Mouse (Mus musculus) forebrain, embryonic 13.5 days (tissue): ENCODE results near the gene Olfm2. TPM values are rescaled to one million over a fixed set of nuclear protein-coding genes. Genes with fewer than 3 reads are reported as not detected.
"Not testable (repeated sequence)": the region's sequence is repeated elsewhere in the genome, so short reads cannot be mapped to it uniquely, and the experiment has no call there.

Experiments
- ATAC-seq: fragments of 200-750 bp; cut with Nextera tagmentation; 2 replicates; pipeline ENCODE4 v1.8.0; 2017
- H3K27ac ChIP-seq: fragments of 300-500 bp; sonication (generic); 2 replicates; pipeline ENCODE4 v1.5.1; 2015; ENCODE audit warnings: inconsistent platforms, mild to moderate bottlenecking, moderate library complexity
- H3K27me3 ChIP-seq: fragments of 300-500 bp; sonication (generic); 2 replicates; pipeline ENCODE4 v1.6.1; 2015; ENCODE audit warnings: mild to moderate bottlenecking, inconsistent platforms
- H3K36me3 ChIP-seq: fragments of 300-500 bp; sonication (generic); 2 replicates; pipeline ENCODE4 v1.6.1; 2015; ENCODE audit warnings: mild to moderate bottlenecking, inconsistent platforms; ENCODE audit not compliant: poor library complexity, severe bottlenecking
- H3K4me1 ChIP-seq: fragments of 300-500 bp; sonication (generic); 2 replicates; pipeline ENCODE4 v1.6.1; 2015; ENCODE audit warnings: inconsistent platforms
- H3K4me2 ChIP-seq: fragments of 300-500 bp; sonication (generic); 2 replicates; pipeline ENCODE4 v1.6.1; 2015; ENCODE audit warnings: inconsistent platforms, mild to moderate bottlenecking, moderate library complexity
- H3K4me3 ChIP-seq: fragments of 300-500 bp; sonication (generic); 2 replicates; pipeline ENCODE4 v1.5.1; 2015; ENCODE audit warnings: mild to moderate bottlenecking, inconsistent platforms
- H3K9ac ChIP-seq: fragments of 300-500 bp; sonication (generic); 2 replicates; pipeline ENCODE4 v1.6.1; 2015; ENCODE audit warnings: mild to moderate bottlenecking, inconsistent platforms
- H3K9me3 ChIP-seq: fragments of 300-500 bp; sonication (generic); replicated peaks from 2 replicates; pipeline ENCODE4 v1.6.1; 2016; ENCODE audit warnings: inconsistent platforms
- WGBS: fragments of 180-500 bp; shearing (Covaris S2); methylation state at CpG from one replicate; pipeline ENCODE4 v1.1.7; 2015; 5-methylcytosine and 5-hydroxymethylcytosine counted together
- polyA plus RNA-seq: library from polyadenylated mRNA; unstranded; fragments of >200 nt; fragmentation: Nextera tagmentation; extraction: Ambion mirVana; gene quantifications from 2 replicates; pipeline ENCODE4 v1.2.1, GENCODE M21; 2015

The Olfm2 gene
- polyA plus RNA-seq, 1 experiment from 2014 or later: 52.6 TPM

- 0 out of 2 replicates have a peak, but pooled peaks cover 4% of the 10 kb centered on the region for H3K36me3 ChIP-seq
- peak overlapping the region; percentile 26; the same call in 1 of the 2 replicates for H3K9ac ChIP-seq
- 20% methylated on average over 11 of the region's 11 CpGs for WGBS
- no peak overlapping the region for H3K4me3 ChIP-seq
- peak overlapping the region; percentile 33; the same call in 1 of the 2 replicates for H3K4me2 ChIP-seq
- peak; percentile 89 for ATAC-seq
- peak overlapping the region; percentile 81 for H3K27ac ChIP-seq
- H3K27me3 ChIP-seq: no peaks in the 10 kb centered on the region
- peaks cover 15% of the 10 kb centered on the region for H3K4me1 ChIP-seq
- no peaks in the 10 kb centered on the region; the same call in 1 of the 2 replicates for H3K9me3 ChIP-seq
These were observed 32.6 kb downstream of the Olfm2 start for GRCm38 (mm10) chr9:20713478-20713987.

- Histone ChIP-seq H3K27me3 (no peaks in the 10 kb centered on the region), H3K36me3 (0 out of 2 replicates have a peak, but pooled peaks cover 4% of the 10 kb centered on the region), H3K9ac (peak overlapping the region; percentile 26; the same call in 1 of the 2 replicates), H3K4me1 (peaks cover 15% of the 10 kb centered on the region), H3K9me3 (no peaks in the 10 kb centered on the region; the same call in 1 of the 2 replicates), H3K4me3 (no peak overlapping the region), H3K4me2 (no peak overlapping the region), H3K27ac (peak overlapping the region; percentile 81)
- 64% methylated on average over 5 of the region's 5 CpGs for WGBS
- ATAC-seq: peak; percentile 39; the same call in 1 of the 2 replicates
These were observed 33.1 kb downstream of the Olfm2 start for GRCm38 (mm10) chr9:20712934-20713477.

- Histone ChIP-seq H3K36me3 (0 out of 2 replicates have a peak, but pooled peaks cover 4% of the 10 kb centered on the region), H3K9ac (no peak overlapping the region), H3K27ac (no peak overlapping the region), H3K4me1 (peaks cover 15% of the 10 kb centered on the region), H3K4me3 (no peak overlapping the region), H3K9me3 (no peaks in the 10 kb centered on the region; the same call in 1 of the 2 replicates), H3K27me3 (no peaks in the 10 kb centered on the region), H3K4me2 (no peak overlapping the region)
- WGBS: 89% methylated on average over 3 of the region's 3 CpGs
- ATAC-seq: no peak
These were observed 35.7 kb downstream of the Olfm2 start for GRCm38 (mm10) chr9:20710471-20710870.

- Histone ChIP-seq H3K4me3 (no peak overlapping the region), H3K9me3 (no peaks in the 10 kb centered on the region), H3K36me3 (no peaks in the 10 kb centered on the region), H3K4me2 (no peak overlapping the region), H3K27me3 (no peaks in the 10 kb centered on the region), H3K4me1 (peaks cover 15% of the 10 kb centered on the region), H3K9ac (no peak overlapping the region), H3K27ac (no peak overlapping the region)
- 53% methylated on average over 4 of the region's 4 CpGs for WGBS
- no peak for ATAC-seq
These were observed 40.2 kb downstream of the Olfm2 start for GRCm38 (mm10) chr9:20705981-20706380.

- Histone ChIP-seq H3K9me3 (no peaks in the 10 kb centered on the region), H3K27me3 (no peaks in the 10 kb centered on the region), H3K27ac (no peak overlapping the region), H3K4me2 (no peak overlapping the region), H3K4me3 (no peak overlapping the region), H3K4me1 (peaks cover 15% of the 10 kb centered on the region), H3K9ac (no peak overlapping the region), H3K36me3 (no peaks in the 10 kb centered on the region)
- ATAC-seq: no peak
These were observed 40.7 kb downstream of the Olfm2 start for GRCm38 (mm10) chr9:20705420-20705819.

GRCm38 (mm10) chr9:20703832-20704380, 42.2 kb downstream of the Olfm2 start:
- WGBS: 44% methylated on average over 8 of the region's 8 CpGs
- H3K9ac ChIP-seq: no peak overlapping the region
- ATAC-seq: peak; percentile 73
- H3K27ac ChIP-seq: peak overlapping the region; percentile 80
- peaks cover 15% of the 10 kb centered on the region for H3K4me1 ChIP-seq
- H3K9me3 ChIP-seq: no peaks in the 10 kb centered on the region
- 0 out of 2 replicates have a peak overlapping the region, but pooled peaks have one; percentile 6 for H3K4me2 ChIP-seq
- no peaks in the 10 kb centered on the region for H3K27me3 ChIP-seq
- no peak overlapping the region for H3K4me3 ChIP-seq
- 0 out of 2 replicates have a peak, but pooled peaks cover 4% of the 10 kb centered on the region for H3K36me3 ChIP-seq

- Histone ChIP-seq H3K27ac (peak overlapping the region; percentile 67), H3K9me3 (no peaks in the 10 kb centered on the region), H3K9ac (no peak overlapping the region), H3K27me3 (peaks cover 12% of the 10 kb centered on the region), H3K36me3 (0 out of 2 replicates have a peak, but pooled peaks cover 4% of the 10 kb centered on the region), H3K4me2 (no peak overlapping the region), H3K4me3 (no peak overlapping the region), H3K4me1 (peaks cover 36% of the 10 kb centered on the region)
- ATAC-seq: peak; percentile 59
- WGBS: 4% methylated on average over 8 of the region's 8 CpGs
These were observed 48.7 kb downstream of the Olfm2 start for GRCm38 (mm10) chr9:20697466-20697865.

GRCm38 (mm10) chr9:20696107-20696712, 49.9 kb downstream of the Olfm2 start:
- H3K4me3 ChIP-seq: no peak overlapping the region
- peak; percentile 56 for ATAC-seq
- H3K4me2 ChIP-seq: no peak overlapping the region
- peaks cover 36% of the 10 kb centered on the region for H3K4me1 ChIP-seq
- 40% methylated on average over 5 of the region's 5 CpGs for WGBS
- H3K9ac ChIP-seq: no peak overlapping the region
- H3K36me3 ChIP-seq: 0 out of 2 replicates have a peak, but pooled peaks cover 4% of the 10 kb centered on the region
- peaks cover 12% of the 10 kb centered on the region for H3K27me3 ChIP-seq
- H3K27ac ChIP-seq: peak overlapping the region; percentile 59
- H3K9me3 ChIP-seq: no peaks in the 10 kb centered on the region

GRCm38 (mm10) chr9:20694721-20695235, 51.4 kb downstream of the Olfm2 start:
- no peak for ATAC-seq
- H3K36me3 ChIP-seq: 0 out of 2 replicates have a peak, but pooled peaks cover 2% of the 10 kb centered on the region
- H3K27ac ChIP-seq: peak overlapping the region; percentile 19; the same call in 1 of the 2 replicates
- 3% methylated on average over 25 of the region's 25 CpGs for WGBS
- peaks cover 12% of the 10 kb centered on the region for H3K27me3 ChIP-seq
- H3K4me1 ChIP-seq: peaks cover 40% of the 10 kb centered on the region
- peak overlapping the region; percentile 56 for H3K4me2 ChIP-seq
- no peaks in the 10 kb centered on the region for H3K9me3 ChIP-seq
- H3K4me3 ChIP-seq: peak overlapping the region; percentile 25
- H3K9ac ChIP-seq: peak overlapping the region; percentile 52

- H3K9ac ChIP-seq: no peak overlapping the region
- peaks cover 15% of the 10 kb centered on the region for H3K27me3 ChIP-seq
- WGBS: 92% methylated on average over 3 of the region's 3 CpGs
- no peaks in the 10 kb centered on the region for H3K36me3 ChIP-seq
- no peak overlapping the region for H3K4me3 ChIP-seq
- H3K4me2 ChIP-seq: no peak overlapping the region
- no peak overlapping the region for H3K27ac ChIP-seq
- ATAC-seq: no peak
- H3K9me3 ChIP-seq: no peaks in the 10 kb centered on the region
- peaks cover 41% of the 10 kb centered on the region for H3K4me1 ChIP-seq
These were observed 53.3 kb downstream of the Olfm2 start for GRCm38 (mm10) chr9:20692863-20693262.

GRCm38 (mm10) chr9:20690449-20690848, 55.7 kb downstream of the Olfm2 start:
- peaks cover 20% of the 10 kb centered on the region for H3K4me1 ChIP-seq
- not testable (repeated sequence) for H3K36me3 ChIP-seq, H3K27ac ChIP-seq, H3K9me3 ChIP-seq, ATAC-seq, H3K4me3 ChIP-seq, H3K9ac ChIP-seq, H3K4me2 ChIP-seq
- 94% methylated on average over 2 of the region's 2 CpGs for WGBS
- peaks cover 14% of the 10 kb centered on the region for H3K27me3 ChIP-seq

GRCm38 (mm10) chr9:20689913-20690312, 56.2 kb downstream of the Olfm2 start:
- no peak overlapping the region for H3K4me2 ChIP-seq
- H3K9ac ChIP-seq: peak overlapping the region; percentile 13; the same call in 1 of the 2 replicates

More at GRCm38 (mm10) chr9:20689913-20690312, 56.2 kb downstream of the Olfm2 start:
- no peaks in the 10 kb centered on the region for H3K36me3 ChIP-seq
- H3K9me3 ChIP-seq: no peaks in the 10 kb centered on the region
- no peak overlapping the region for H3K27ac ChIP-seq
- WGBS: 2% methylated on average over 4 of the region's 4 CpGs
- no peak overlapping the region for H3K4me3 ChIP-seq
- no peak for ATAC-seq
- H3K27me3 ChIP-seq: peaks cover 8% of the 10 kb centered on the region
- peaks cover 15% of the 10 kb centered on the region for H3K4me1 ChIP-seq
